Mouse (Mus musculus): ENCODE measurements around the gene Plcb3. TPM values are rescaled to one million over a fixed set of nuclear protein-coding genes. Genes with fewer than 3 reads are reported as not detected.

Plcb3 gene
- polyA plus RNA-seq, 1 experiment from 2014 or later, result 5.9 TPM

DNA sequence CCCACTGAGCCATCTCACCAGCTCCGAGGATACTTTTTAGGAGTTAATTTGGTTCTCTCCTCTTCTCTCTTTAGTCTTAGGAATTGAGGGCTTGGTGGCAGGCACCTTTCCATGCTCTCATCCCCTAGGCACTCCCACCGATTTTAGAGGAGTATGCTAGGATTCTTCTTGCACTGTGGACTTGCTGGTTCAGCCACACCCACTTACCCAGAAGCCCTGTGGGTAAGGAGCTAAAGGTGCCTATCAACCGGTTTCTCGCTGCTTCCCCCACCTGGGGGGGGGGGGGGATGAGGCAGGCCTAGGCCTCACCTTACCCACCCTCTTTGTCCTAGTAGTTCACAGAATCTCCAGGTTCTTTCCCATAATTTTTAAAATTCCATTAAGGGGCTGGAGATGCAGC is 28.5 kb downstream of the Plcb3 start:
- H3K4me1 ChIP-seq (replicated peaks), result peaks cover 54% of the 10 kb centered on the region

DNA sequence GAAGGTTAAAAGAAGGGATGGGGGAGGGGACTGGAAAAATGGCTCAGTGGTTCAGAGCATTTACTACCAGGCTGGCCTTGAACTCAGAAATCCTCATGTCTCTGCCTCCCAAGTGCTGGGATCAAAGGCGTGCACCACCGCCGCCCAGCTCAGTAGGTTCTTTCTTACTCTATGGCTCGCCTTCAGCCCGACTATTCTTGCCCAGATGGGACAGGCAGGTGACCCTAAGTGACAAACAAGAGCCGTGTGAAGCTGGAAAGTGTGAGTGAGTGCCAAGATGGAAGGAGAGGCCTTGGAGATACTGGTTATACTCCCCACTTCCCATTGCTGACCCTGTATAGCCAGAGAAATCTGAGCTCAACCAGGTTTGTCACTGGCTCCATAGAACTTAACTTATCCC is 32.6 kb downstream of the Plcb3 start:
- Histone ChIP-seq H3K27me3 (no peaks in the 10 kb centered on the region), H3K9ac (no peak overlapping the region), H3K4me3 (replicated peaks) (no peak overlapping the region), H3K9me3 (replicated peaks) (no peaks in the 10 kb centered on the region), H3K4me2 (no peak overlapping the region), H3K36me3 (replicated peaks) (no peaks in the 10 kb centered on the region), H3K4me1 (replicated peaks) (peaks cover 37% of the 10 kb centered on the region), H3K27ac (replicated peaks) (no peak overlapping the region)
- WGBS (ENCODE audit: insufficient replicate concordance), result 91% methylated on average over 6 of the region's 6 CpGs
- no peak for ATAC-seq (ENCODE audit: insufficient read depth)

More for the DNA sequence above, 28.5 kb downstream of the Plcb3 start:
- H3K4me3 ChIP-seq (replicated peaks), result no peak overlapping the region
- no peaks in the 10 kb centered on the region for H3K36me3 ChIP-seq (replicated peaks)
- no peak overlapping the region for H3K4me2 ChIP-seq
- no peak for ATAC-seq (ENCODE audit: insufficient read depth)
- H3K27ac ChIP-seq (replicated peaks), result no peak overlapping the region
- 61% methylated on average over 4 of the region's 4 CpGs for WGBS (ENCODE audit: insufficient replicate concordance)
- H3K9ac ChIP-seq, result no peak overlapping the region
- no peaks in the 10 kb centered on the region for H3K9me3 ChIP-seq (replicated peaks)
- H3K27me3 ChIP-seq, result no peaks in the 10 kb centered on the region

DNA sequence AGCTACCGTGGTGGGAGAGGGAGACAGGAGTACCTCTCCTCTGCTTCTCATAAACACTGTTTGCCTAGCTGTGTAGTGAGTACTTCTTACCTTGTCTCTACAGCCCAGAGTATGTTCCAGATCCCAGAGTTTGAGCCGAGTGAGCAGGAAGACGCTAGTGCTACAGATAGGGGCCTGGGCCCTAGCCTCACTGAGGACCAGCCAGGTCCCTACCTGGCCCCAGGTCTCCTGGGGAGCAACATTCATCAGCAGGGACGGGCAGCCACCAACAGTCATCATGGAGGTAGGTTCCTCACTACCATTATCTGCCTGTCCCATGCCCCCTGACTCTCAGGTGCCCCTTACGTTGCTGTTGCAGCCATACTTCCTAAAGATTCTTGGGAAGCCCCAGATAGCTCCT is 33.5 kb downstream of the Plcb3 start:
- peak overlapping the region; percentile 96 for H3K4me2 ChIP-seq
- ATAC-seq (ENCODE audit: insufficient read depth), result no peak
- peaks cover 32% of the 10 kb centered on the region for H3K4me1 ChIP-seq (replicated peaks)
- no peaks in the 10 kb centered on the region for H3K9me3 ChIP-seq (replicated peaks)
- H3K9ac ChIP-seq, result peak overlapping the region; percentile 82
- H3K4me3 ChIP-seq (replicated peaks), result peak overlapping the region; percentile 82
- H3K27ac ChIP-seq (replicated peaks), result peak overlapping the region; percentile 89
- H3K36me3 ChIP-seq (replicated peaks), result no peaks in the 10 kb centered on the region
- H3K27me3 ChIP-seq, result no peaks in the 10 kb centered on the region
- 18% methylated on average over 5 of the region's 5 CpGs for WGBS (ENCODE audit: insufficient replicate concordance)

DNA sequence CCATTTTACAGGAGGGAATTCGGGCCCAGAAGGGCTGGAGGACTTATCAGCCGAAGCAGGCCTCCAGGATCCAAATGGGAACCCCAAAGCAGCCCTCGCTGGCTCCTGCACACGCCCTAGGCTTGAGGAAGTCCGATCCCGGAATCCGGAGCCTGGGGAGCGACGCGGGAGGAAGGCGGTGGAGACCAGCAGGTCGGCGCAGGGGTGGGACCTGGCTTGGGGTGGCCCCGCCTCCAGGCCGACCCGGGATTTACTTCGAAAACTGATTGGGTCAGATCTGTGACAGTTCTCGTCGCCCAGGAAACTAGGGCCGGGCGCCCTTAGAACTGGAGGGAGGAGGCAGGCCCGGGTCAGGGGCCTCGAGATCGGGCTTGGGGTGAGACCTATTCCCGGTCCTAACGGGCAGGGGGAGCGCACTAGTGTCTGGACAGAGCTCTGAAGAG is 34.0 kb downstream of the Plcb3 start, which contains the start of gene Gpr137:
Gpr137 (minus strand) TSS at position 232 of the 443 bp plus-strand sequence.
- peak within 1 kb of the TSS; percentile 89 for H3K27ac ChIP-seq (replicated peaks)
- H3K36me3 ChIP-seq (replicated peaks), result no peaks in the 10 kb centered on the region
- peak within 1 kb of the TSS; percentile 82 for H3K4me3 ChIP-seq (replicated peaks)
- no peaks in the 10 kb centered on the region for H3K27me3 ChIP-seq
- WGBS (ENCODE audit: insufficient replicate concordance), result under 1% methylated on average over 27 of the region's 27 CpGs
- H3K4me2 ChIP-seq, result peak within 1 kb of the TSS; percentile 96
- no peaks in the 10 kb centered on the region for H3K9me3 ChIP-seq (replicated peaks)
- peaks cover 32% of the 10 kb centered on the region for H3K4me1 ChIP-seq (replicated peaks)
- peak within 1 kb of the TSS; percentile 82 for H3K9ac ChIP-seq
- peak; percentile 89 for ATAC-seq (ENCODE audit: insufficient read depth)

DNA sequence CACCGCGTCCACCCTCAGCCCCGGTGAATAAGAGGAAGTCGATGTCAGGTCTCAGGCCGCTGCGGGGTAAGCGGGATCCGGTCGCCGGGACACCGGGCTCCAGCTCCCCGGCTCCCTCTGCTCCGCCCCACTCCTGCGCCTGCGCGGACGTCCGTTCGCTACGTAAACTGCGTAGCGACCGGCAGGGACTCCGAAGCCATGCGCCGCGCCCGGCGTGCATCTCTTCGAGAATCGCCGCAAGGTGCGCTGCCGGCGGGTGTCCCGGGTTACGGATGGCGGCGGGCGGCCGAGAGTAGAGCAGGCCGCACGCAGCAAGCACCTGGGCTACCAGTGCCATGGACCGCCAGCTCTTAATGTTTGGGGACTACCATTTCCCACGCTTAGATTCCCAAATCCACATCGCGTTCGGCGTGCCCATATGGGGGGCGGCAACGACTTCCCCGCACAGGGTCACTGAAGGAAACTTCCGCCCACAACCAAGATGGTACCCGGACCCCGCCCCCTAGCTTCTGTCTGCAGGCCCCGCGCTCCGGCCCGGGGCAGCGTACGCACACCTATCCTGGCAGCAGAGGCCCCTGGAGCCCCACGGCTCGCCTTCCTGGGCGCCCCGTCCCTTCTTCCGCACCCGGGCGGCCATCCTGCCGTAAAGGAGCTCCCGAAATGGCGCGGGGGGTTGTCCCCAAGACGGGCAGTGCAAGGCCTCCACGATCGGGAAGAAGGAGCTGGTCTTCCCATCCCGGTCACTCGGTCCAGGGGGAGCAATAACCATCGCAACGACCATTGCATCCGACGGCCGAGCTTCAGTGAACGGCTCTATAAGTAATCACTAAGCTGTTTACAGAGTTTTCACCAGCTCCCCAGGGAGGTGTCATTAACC is 34.7 kb downstream of the Plcb3 start, which contains the start of gene Bad:
Bad (plus strand) TSS at position 490 of the 877 bp plus-strand sequence.
- Histone ChIP-seq H3K27me3 (no peaks in the 10 kb centered on the region), H3K9me3 (replicated peaks) (no peaks in the 10 kb centered on the region), H3K4me2 (peak within 1 kb of the TSS; percentile 96), H3K9ac (peak within 1 kb of the TSS; percentile 82), H3K4me3 (replicated peaks) (peak within 1 kb of the TSS; percentile 82), H3K4me1 (replicated peaks) (peaks cover 30% of the 10 kb centered on the region), H3K36me3 (replicated peaks) (no peaks in the 10 kb centered on the region), H3K27ac (replicated peaks) (peak within 1 kb of the TSS; percentile 89)
- peak; percentile 80 for ATAC-seq (ENCODE audit: insufficient read depth)
- WGBS (ENCODE audit: insufficient replicate concordance), result under 1% methylated on average over 83 of the region's 83 CpGs

DNA sequence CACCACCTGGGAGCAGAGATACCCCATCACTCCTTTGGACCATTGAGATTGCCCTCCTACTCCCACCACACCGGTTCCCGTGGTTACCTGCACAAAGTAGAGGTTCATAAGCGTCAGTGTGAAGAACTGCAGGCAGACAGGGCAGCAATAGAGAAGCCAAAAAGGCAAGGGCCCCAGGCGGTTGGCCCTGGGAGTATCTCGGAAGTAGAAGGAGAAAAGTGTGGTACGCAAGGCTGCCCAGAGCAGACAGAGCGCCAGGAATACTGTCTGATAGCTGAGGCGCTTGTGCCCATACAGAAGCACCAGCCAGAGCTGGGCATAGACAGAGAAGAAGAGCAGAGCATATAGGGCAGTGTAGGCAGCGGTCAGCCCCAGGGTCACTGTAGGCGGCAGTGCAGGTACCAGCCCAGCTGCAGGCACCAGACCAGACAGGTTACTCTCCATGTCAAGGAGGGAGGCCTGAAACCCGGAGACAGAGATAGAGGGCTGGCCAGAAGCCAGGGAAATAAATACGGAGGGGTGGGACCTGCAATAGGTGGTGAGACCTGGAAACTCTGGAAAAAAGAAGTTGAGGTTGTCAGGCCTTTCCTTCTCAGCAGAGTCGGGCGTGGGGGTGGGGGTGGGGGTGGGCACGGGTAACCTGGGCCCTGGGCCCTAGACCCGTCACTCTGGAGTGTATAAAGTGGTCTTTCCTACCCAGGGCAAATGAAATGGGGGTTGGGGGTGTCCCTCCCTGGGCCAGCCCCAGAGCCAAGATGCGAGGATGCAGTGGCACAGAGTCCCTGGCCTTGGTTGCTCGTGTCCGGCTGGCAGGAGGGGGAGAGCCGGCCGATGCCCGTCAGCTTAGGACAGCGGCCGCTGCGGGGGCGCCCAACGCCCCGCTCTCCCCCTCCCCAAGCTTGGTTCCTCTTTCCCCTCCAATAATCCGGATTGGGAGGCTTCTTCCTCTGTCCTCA is 35.6 kb downstream of the Plcb3 start:
- peaks cover 30% of the 10 kb centered on the region for H3K4me1 ChIP-seq (replicated peaks)
- WGBS (ENCODE audit: insufficient replicate concordance), result 22% methylated on average over 29 of the region's 29 CpGs
- H3K9ac ChIP-seq, result peak overlapping the region; percentile 68
- ATAC-seq (ENCODE audit: insufficient read depth), result no peak
- H3K27me3 ChIP-seq, result peaks cover 8% of the 10 kb centered on the region
- H3K4me3 ChIP-seq (replicated peaks), result peak overlapping the region; percentile 82
- H3K9me3 ChIP-seq (replicated peaks), result no peaks in the 10 kb centered on the region
- peak overlapping the region; percentile 96 for H3K4me2 ChIP-seq
- H3K36me3 ChIP-seq (replicated peaks), result no peaks in the 10 kb centered on the region
- H3K27ac ChIP-seq (replicated peaks), result peak overlapping the region; percentile 51; the same call in 1 of the 2 replicates

DNA sequence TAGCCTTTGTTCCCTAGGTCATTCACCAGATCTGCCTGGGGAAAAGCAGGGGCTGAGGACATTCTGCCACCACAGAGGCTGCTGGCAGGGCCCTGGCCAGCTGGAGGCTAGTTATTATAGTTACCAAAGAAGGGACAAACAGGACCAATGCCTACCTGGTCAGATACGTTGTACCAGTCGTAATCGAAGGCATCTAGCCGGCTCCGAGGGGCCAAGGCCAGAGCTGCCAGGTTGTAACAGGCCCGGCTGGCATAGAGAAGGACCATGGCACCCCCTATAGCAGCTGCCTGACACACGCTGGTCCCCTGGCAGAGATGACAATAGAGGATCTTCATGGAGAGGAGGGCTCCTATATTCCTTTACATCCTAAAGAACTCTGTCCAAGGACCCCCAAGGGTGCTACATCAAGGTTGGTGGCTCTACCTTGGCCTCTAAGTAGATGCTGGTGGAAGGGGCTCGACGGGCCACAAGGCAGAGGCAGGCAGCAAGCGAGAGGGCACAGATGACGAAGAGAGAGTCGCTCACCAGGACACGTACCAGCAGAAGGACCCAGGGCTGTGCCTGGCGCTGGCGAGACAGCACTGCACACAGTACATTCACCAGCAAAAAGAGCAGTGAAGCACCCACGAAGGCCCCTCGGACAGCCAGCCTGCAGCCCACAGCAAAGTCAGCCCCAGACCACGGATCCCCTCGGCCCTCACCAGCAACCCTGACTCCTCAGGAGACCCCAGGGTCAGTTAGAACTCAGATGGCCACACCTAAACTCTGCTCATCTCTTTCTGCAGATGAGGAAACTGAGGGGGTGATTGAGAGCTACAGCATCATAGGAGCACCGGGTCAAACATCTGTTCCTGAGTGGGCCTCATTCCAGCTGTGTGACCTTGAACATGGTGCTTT is 36.9 kb downstream of the Plcb3 start:
- no peak for ATAC-seq (ENCODE audit: insufficient read depth)
- Histone ChIP-seq H3K27me3 (peaks cover 21% of the 10 kb centered on the region), H3K9ac (no peak overlapping the region), H3K36me3 (replicated peaks) (no peaks in the 10 kb centered on the region), H3K4me1 (replicated peaks) (peaks cover 30% of the 10 kb centered on the region), H3K4me3 (replicated peaks) (no peak overlapping the region), H3K4me2 (no peak overlapping the region), H3K9me3 (replicated peaks) (no peaks in the 10 kb centered on the region), H3K27ac (replicated peaks) (no peak overlapping the region)
- WGBS (ENCODE audit: insufficient replicate concordance), result 79% methylated on average over 20 of the region's 20 CpGs

DNA sequence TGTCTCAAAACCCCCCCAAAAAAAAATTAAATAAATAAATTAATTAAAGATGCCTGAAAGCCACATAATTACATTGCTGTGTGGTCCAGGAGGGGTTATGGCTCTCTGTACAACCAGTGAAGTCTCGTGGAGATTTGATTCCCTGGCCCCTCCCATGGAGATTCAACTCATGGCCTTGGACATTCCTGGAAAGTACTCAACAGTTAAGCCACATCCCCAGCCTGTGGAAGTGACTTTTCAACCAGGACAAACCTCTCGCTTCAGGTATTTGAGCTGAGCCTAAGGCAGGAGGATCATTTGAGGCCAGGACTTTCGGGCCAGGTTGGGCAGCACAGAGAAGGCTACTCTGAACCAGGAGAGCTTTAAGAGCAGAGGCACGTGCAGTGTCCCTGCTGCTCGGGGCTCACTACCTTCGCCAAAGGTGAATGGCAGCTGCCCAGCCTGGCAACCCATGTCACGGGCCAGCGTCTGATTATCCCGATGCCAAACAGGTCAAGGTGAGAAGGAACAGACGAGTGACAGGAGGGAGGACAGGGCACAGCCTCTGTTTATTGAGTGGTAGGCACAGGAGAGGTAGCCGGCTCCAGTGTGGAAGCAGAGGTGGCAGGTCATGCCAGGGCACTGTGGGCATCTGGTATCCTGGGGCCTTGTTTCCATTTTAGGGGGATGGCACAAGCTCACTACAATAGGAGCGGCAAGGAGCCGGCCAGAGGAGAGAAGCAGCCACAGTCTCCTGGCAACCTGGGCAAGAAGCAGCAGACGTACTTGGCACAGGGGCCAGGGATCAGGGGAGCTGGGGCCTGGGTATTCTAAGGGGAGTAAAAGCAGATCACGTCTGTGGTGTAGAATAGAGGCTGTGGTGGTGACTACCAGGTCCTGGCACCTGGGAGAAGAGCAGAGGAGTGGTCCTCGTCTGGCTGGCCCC is 38.5 kb downstream of the Plcb3 start:
- no peak overlapping the region for H3K9ac ChIP-seq
- H3K4me3 ChIP-seq (replicated peaks), result no peak overlapping the region
- H3K4me2 ChIP-seq, result no peak overlapping the region
- WGBS (ENCODE audit: insufficient replicate concordance), result 71% methylated on average over 16 of the region's 16 CpGs
- H3K9me3 ChIP-seq (replicated peaks), result no peaks in the 10 kb centered on the region
- H3K4me1 ChIP-seq (replicated peaks), result peaks cover 31% of the 10 kb centered on the region
- no peak for ATAC-seq (ENCODE audit: insufficient read depth)
- H3K27ac ChIP-seq (replicated peaks), result no peak overlapping the region
- peaks cover 36% of the 10 kb centered on the region for H3K27me3 ChIP-seq
- H3K36me3 ChIP-seq (replicated peaks), result no peaks in the 10 kb centered on the region

DNA sequence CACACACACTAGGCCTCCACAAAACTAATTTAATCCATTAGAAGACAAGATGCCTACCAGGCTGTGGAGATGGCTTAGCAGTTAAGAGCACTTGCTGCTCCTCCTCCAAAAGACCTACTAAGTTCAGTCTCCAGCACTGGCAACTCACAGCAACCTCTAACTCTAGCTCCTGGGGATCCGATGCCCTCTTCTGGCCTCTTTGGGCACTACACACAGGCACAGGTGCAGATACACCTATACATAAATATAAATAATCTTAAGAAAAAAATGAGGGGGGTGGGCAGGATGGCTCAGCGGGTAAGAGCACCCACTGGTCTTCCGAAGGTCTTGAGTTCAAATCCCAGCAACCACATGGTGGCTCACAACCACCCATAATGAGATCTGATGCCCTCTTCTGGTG is 40.0 kb downstream of the Plcb3 start:
- Histone ChIP-seq H3K27ac (replicated peaks) (no peak overlapping the region), H3K36me3 (replicated peaks) (no peaks in the 10 kb centered on the region), H3K9me3 (replicated peaks) (no peaks in the 10 kb centered on the region), H3K9ac (no peak overlapping the region), H3K4me2 (no peak overlapping the region), H3K27me3 (peaks cover 51% of the 10 kb centered on the region), H3K4me3 (replicated peaks) (no peak overlapping the region), H3K4me1 (replicated peaks) (peaks cover 21% of the 10 kb centered on the region)
- 17% methylated on average over 3 of the region's 3 CpGs for WGBS (ENCODE audit: insufficient replicate concordance)
- ATAC-seq (ENCODE audit: insufficient read depth), result no peak
